Mouse (Mus musculus) lung, postnatal 14 days (tissue): ENCODE measurements around the gene Pard6a.

ENCODE experiments used
- DNase-seq: peaks from one replicate; pipeline ENCODE4 v3.0.0; 2021

Pard6a gene

DNA sequence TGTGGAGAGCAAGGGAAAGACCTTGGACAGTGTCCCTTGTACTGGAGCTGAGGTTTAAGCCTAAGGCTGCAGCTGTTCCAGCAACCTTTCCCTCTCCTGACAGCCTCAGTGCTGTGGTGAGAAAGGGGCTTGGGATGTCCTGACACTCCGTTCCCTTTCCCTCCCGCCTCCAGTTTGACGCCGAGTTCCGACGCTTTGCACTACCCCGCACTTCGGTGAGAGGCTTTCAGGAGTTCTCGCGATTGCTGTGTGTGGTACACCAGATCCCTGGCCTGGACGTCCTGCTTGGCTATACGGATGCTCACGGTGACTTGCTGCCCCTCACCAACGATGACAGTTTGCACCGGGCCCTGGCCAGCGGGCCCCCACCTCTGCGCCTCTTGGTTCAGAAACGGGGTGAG, 1.1 kb downstream of the Pard6a start:
- DNase-seq, result no peak

GRCm38 (mm10) chr8:105702731-105703415, 1.9 kb downstream of the Pard6a start:
- no peak for DNase-seq

DNA sequence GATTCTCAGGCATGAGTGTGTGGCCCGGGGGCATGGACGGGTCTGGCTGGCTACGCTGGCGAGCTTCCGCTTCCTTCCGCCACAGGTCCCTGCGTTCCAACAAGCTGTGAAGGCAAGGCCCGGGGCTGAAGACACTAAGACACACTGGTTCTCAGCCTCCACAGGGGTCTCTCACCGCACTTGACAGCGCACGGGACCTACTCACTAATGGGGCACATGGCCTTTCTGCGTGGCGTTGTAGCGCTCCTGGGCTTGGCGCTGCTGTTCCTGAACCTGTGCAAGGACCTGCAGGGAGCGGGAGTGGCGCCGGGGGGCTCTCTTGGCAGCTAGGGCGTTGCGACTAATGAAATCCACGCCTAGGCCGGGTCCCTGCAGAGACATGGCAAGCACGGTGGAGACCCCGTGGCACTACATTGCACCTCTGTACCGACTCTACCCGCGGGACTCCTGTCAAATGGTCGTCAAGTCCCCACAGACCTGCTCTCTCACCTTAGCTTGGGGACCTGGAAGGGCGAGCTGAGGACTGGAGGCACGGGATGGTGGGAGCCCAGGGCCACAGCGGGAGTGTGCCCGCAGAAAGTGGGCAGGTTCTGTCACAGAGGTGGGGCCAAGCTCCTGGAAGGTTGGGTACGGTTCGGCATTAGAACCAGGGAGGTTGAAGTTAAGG, 3.3 kb downstream of the Pard6a start:
- DNase-seq, result no peak

DNA sequence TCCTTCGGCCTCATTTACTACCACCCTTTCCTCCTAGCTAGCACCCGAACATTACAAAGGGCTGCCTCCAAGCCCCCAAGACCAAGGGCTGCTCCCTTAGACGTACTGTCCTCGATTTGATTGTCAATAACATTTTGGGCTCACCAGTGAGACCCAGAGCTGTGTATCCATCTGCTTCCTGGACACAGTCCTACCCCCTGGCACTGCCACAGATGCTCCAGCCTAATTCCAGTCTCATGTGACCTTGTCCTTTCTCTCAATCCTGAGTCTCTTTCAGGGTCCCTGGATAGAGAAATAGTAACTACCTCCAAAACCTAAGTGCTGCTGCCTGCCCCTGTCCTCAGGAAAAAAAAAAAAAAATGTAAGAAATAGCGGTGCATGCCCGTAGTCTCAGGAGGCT, 4.0 kb downstream of the Pard6a start:
- no peak for DNase-seq

DNA sequence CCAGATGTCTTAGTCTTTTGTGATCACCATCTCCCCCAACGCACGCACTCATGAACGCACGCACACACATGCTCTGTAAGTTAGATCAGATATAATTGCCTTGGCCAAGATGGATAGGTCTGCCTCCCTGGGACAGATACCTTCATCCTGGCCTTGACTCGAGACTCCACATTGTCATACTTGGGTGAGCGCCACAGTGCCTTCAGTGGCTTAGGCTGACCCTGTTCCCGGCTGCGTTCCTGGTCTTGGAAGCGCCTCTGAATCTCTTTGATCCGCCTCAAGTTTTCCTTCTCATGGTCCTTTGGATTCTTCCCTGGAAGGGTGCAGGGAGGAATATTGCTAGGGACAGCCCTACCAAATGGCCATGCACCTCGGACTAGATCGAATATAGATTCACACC, 5.5 kb downstream of the Pard6a start:
- no peak for DNase-seq

- peak; percentile 87 for DNase-seq
Observed at GRCm38 (mm10) chr8:105707498-105708403, 6.8 kb downstream of the Pard6a start, which contains the start of the genes 4933405L10Rik and Enkd1. 4933405L10Rik (plus strand) TSS chr8:105707655. Enkd1 (minus strand) TSS chr8:105708210.

DNA sequence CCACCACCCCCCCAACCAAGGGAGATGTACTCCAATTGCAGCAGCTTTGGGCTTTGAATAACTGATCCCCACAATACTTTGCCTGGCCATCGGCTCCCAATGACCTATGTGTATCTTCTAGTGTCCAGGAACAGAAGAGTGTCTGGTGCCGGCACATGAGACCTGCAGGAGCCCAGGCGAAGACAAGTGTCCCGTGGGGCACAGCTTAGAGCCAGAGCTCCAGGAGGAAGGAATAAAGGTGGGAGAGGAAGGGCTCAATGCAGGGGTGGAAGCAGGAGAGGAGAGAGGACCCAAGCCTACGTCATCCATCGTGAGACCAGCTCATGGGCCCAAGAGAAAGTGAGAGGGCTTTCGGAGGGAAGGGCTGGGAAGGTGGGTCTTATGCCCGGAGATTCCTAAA, 7.7 kb downstream of the Pard6a start:
- DNase-seq, result no peak

DNA sequence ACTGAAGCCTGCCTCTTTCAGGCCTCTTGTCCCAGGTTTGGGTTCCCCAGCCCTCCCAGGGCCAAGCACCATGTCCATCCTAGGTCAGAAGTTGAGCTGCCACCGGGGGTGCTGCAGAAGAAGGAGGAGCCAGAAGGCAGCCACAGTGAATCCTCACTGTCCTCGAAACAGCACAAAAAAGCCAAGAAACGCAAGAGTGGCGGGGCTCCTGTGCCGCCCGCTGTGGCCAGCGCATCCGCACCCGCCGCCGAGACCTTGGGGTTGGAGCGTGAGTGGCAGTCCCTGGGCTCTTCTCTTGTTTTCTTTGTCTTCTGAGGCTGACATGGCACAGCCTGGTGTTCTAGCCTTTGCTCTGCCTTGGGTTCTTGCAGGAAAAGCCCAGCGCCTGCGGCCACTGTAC, 8.4 kb downstream of the Pard6a start:
- no peak for DNase-seq

DNA sequence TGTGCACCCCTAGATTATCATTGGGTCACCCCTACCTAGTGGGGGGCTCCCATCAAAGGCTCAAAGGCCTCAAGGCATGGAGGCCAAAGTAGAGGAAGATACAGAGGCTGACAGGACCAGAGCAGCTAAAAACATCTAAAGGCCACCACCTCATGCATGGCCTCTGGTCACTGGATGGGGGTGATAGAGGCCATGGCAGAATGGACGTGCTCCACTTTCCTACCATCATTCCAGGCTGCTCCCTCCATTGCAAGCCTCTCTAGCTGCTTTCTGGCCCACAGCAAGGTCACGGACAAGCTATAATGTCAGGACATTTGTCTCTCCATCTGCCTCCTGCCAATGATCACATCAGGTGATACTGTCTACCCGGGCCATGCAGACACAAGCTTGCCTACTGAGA, 11.3 kb downstream of the Pard6a start:
- DNase-seq, result no peak

DNA sequence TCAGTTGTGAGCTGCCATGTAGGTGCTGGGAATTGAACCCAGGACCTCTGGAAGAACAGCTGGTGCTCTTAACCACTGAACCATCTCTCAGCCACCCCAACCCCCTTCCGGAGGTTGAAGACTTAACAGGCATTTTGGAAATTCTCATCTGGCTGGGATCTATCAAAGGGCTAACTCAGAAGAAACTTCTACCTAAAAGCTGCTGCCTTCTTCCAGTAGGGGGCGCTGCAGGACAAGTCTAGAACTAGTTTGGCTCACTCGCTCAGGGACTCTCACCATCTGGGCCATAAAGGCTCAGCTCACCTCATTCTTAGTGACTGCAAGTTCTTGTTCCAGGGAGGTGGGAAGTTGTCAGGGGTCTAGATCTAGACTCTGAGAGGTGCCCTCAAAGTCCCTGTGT, 13.2 kb downstream of the Pard6a start:
- peak; percentile 96 for DNase-seq

GRCm38 (mm10) chr8:105715042-105715441, 14.1 kb downstream of the Pard6a start:
- peak; percentile 36 for DNase-seq

- DNase-seq, result no peak
Observed at GRCm38 (mm10) chr8:105716302-105716945, 15.5 kb downstream of the Pard6a start.

- no peak for DNase-seq
Observed at GRCm38 (mm10) chr8:105719637-105720036, 18.7 kb downstream of the Pard6a start.

DNA sequence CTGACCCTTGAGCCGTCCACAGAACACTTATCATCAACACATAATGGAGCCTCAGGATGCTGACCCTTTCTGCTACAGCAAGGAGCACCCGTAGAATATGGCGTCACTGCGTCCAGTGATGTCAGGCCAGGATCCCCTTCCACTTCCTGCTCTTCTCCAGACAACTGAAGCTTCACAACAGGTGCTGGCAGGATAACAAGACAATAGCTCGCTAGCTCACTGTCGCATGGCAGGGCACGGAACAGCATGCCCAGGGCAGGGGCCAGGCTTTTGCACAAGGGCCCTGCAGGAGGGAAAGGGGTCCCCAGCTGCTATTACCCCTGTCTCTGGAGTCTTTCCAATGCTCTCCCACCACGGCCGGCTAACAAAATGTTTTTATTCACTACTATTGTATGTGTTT, 21.9 kb downstream of the Pard6a start:
- no peak for DNase-seq

DNA sequence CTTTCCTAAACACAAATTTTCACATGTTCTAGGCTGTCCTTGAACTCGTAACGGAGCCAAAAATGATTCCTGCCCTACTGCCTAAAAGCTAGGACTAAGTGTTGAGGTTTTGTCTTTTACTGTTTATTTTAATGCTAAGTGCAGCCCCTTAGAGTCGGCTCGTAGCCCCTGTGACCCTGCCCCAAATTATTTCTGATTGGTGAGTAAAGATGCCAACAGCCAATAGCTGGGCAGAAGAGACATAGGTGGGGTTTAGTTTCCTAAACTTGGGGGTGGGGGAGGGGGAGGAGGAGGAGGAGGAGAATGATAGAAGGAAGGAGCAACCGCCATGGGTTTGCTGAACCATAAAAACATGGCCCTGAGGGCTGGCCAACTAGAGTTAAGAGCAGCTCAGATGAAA, 24.8 kb downstream of the Pard6a start:
- DNase-seq, result no peak

GRCm38 (mm10) chr8:105727397-105728124, 26.6 kb downstream of the Pard6a start:
- DNase-seq, result peak; percentile 65

DNA sequence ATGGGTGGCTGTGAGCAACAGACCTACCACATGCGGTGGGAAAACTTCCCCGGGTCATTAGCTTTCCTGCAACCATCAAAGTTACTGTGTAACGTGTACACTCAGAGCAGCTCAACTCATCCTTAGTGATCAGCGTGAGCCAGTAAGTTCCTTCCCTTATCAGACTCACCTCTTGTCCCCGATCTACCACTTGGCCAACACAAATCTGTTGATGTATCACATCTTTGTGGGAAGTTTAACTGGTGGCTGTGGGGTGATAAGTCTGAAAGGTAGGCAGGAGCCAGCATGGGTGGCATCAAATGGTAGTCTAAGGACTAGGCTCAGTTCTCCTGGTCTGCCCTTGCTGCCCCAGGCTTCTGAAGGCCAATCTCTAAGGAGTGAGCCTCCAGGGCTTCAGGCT, 31.2 kb downstream of the Pard6a start:
- no peak for DNase-seq

GRCm38 (mm10) chr8:105739216-105739615, 38.3 kb downstream of the Pard6a start:
- DNase-seq, result no peak

GRCm38 (mm10) chr8:105743301-105743700, 42.4 kb downstream of the Pard6a start:
- DNase-seq, result no peak

DNA sequence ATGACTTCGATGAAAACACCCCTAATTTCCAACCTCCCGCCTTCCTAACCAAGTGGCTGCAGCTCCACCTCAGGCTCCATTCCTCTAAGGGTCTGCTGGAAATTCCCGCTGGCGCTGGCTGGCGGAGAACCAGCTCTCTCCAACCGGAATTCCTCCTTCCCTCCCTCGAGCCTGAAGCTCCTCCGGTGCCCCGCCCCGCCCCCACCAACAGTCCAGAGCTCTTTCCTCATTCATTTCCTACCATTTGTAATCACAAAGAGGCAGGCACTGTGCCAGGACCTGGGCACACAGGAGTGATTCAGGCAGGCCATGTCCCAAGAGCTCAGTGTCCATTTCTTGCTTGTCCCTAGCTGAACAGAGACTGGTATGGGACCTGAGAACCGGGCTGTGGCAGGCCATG, 49.7 kb downstream of the Pard6a start:
- DNase-seq, result peak; percentile 91
